Mouse (Mus musculus) T-helper 1 cell (primary cell): ENCODE measurements around the gene Lrit3.

Experiments
- in situ Hi-C: fragments of 300-600 bp; cut with MboI, MseI; formaldehyde crosslinking; loops from one replicate; pipeline ENCODE4 v1.15.1; 2025; ENCODE audit warnings: high pct_unique_total_duplicates

The Lrit3 gene

GRCm38 (mm10) chr3:129803765-129804164 is at the start of gene Lrit3:
Gene Lrit3 (minus strand): TSS chr3:129804030.
- in situ Hi-C loops, result no loop called here

DNA sequence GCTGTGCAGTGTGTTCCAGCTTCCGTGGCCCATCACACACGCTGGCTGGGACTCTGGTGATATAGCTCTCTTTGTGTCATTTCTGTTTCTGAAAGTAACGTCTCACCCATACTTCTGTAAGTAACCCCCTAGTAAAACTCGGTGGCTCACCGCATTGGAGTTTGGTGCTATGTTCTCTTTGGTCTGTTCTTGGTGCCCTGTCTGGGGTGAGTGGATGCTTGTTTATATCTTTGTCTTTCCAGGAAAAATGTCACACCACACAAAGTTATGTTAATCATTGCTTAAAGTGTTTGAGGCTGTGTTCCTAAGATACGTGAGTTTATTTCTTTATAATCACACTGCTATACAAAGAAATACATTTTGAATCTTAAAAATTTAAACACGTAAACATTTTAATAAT is 43.0 kb upstream of the Lrit3 start:
- in situ Hi-C loops, result loop anchor here (10.0 kb wide), 1 partner anchor 862 kb away; no protein-coding TSS in a partner anchor

GRCm38 (mm10) chr3:129845868-129846267 is 42.0 kb upstream of the Lrit3 start:
- in situ Hi-C loops, result loop anchor here (10.0 kb wide), 1 partner anchor 861 kb away; no protein-coding TSS in a partner anchor

DNA sequence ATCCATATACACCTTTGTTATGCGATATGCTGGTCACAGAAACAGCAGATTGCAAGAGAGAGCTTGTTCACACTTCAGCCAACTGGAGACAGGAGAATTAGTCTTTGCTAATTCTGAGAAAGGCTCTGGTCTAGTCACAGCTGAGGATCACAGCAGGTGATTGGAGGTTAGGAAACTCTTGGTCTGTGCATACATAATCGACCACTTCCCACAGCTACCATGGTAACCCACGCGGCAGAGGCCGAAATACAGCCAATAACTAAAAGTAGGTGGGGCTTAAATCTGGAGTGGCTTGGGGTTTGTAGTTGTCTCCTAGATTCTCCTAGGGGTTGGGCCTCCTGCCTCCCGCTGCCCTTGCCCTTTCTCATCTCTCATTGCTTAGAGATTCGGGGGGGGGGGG is 34.2 kb upstream of the Lrit3 start:
- in situ Hi-C loops, result no loop called here

GRCm38 (mm10) chr3:129836965-129837364 is 33.1 kb upstream of the Lrit3 start:
- in situ Hi-C loops, result no loop called here

DNA sequence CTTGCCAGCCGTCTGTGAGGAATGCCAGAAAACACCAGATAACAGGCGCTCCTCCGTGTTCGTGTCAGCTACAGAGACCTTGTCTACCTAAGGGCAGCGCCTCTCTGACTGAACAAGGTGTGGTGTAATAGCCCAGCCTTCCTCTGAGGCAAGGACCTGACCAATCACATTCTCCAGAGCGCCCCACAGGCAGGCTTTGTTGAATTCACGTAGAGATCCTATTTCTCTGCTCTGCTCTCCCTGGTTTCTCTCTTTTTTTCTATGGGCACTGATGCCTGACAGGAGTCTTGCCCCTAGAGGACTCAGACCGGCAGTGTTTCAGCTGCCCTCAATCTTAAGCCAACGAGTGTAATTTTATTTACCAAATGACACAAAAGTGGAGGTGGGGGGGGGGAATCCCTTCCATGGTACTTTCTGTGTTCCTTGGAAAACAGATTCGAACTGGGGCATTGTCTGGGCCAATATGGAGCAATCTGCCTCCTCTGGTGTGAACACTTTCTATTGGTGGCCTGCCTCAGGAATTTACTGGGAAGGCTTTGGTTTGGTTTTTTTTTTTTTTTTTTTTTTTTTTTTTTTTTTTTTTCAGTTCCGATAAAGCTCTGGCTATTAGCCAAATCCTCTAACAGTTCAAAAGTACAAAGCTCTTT is 32.3 kb upstream of the Lrit3 start:
- in situ Hi-C loops, result no loop called here

DNA sequence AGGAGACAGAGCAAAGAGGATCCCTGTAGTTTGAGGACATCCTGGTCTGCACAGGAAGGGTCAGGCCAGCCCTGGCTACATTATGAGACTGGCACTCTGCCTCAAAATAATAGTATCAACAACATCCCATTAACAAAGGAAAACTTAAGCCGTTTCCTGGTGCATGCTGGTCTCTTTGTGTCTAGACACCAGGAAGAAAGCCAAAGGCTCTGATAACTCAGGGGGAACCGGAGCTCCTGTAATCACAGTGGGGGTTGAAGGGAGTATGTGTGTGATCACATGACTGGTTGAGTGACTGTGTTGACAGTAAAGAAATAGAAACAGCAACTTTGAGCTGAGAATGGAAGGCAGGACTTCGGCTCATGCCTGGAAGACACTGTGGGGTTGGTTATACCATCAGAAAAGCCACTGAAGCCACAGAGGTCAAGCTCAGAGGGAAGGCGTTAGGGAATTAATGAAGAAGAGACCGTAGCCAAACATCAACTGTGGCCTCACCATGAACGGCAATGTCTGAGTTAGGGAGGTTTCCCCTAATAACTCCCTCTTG is 31.6 kb upstream of the Lrit3 start, which contains the start of gene Cfi:
Gene Cfi, plus strand, starts transcription at position 497 of the 547 bp plus-strand sequence.
- in situ Hi-C loops, result no loop called here

DNA sequence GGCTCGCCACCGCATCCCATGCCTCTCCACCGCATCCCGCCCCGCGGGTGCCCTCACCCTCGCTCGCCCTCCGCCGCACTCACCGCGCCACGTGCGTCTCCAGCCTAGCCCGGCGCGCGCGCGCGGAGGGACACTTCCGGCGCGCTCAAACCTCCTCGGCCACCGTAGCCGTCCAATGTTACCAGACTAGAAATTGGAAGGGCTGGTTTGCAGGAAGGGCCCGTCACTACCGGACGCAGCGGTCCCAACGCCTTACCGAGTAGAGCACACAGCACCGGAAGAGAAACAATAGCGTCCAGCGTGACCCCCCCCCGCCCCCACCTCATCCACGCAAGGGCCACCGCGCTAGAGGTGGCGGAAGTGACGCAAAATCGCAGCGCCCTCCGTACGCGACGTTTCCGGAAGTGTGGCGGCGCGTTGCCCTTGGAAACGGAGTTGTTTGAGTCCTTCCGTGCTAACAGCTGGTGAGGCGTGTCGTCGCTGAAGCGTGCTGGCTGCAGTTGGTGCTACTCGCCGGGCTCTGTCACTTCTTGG is 27.3 kb upstream of the Lrit3 start, which contains the start of gene Gar1:
Gene Gar1, minus strand, starts transcription at position 362 of the 534 bp plus-strand sequence.
- in situ Hi-C loops, result no loop called here

DNA sequence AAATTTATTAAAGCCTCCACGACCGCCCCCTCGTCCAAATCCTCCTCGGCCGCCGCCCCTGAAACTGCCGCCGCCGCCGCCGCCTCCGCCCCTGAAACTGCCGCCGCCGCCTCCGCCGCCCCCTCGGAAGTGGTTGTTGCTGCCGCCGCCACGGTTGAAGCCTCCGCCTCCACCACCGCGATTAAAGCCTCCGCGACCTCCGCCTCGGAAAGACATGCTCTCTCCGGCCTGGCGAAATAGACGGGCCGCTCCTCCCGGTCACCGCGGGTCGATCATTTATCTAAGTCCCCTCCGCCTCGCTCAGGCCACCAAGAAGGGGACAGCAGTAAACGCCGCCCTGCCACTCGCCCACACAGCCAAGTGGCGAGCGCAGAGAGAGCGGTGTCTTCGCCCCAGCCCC is 26.8 kb upstream of the Lrit3 start:
- in situ Hi-C loops, result no loop called here

DNA sequence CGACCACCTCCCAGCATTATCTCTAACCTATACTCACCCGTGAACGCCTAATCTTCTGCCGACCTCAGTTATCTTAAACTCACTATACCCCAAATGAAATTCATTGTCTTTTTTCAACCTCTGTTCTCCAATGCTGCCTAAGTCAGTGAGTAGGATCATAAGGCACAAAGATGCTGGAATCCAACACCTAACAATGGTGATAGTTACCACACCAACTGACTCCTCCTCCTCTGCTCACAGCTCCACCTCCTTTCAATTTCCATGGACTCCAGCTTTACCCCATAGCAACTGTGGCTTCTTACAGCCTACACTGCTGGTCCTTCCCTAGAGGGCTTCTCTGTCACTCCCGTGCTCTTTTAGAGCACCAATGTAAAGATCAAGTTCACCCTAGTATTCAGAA is 23.9 kb upstream of the Lrit3 start:
- in situ Hi-C loops, result no loop called here

DNA sequence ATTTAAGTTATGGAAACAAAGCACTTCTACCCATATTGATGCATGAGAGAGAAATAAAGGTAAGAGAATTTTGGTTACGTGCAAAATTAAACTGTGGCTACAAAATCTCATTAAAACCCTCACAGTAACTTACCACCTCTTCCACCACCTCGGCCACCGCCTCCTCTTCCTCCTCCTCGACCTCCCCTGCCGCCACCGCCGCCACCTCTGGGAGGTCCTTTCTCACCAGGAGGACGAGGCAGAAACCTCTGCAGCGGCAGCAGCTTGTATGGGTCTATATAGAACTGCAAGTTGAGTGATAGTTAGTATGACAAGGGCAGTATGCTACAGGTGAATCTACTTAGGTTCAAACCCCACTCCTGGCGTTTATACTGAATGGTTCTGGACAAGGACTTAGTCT is 22.9 kb upstream of the Lrit3 start:
- in situ Hi-C loops, result no loop called here

DNA sequence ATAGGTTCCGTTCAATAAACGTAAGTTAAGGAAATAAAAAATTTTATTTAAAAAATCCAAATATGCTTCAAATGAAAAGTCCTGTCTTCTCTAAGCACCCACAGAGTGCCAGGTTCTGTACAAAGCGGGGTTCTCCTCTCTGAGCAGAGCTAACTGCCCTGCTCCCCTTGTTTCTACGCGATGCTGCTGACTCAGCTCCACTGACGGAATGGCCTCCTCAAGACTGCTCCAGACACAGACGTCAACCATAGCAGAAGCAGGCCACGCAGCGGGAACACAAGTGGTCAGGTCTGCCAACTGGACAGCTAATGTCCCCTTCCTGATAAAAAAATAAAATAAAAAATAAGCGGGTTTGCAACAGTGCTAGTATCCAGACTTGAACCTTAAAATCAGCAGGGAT is 21.1 kb upstream of the Lrit3 start:
- in situ Hi-C loops, result no loop called here

GRCm38 (mm10) chr3:129824146-129824545 is 20.3 kb upstream of the Lrit3 start:
- in situ Hi-C loops, result no loop called here

- in situ Hi-C loops, result no loop called here
Measured at GRCm38 (mm10) chr3:129823293-129823692, 19.5 kb upstream of the Lrit3 start.

DNA sequence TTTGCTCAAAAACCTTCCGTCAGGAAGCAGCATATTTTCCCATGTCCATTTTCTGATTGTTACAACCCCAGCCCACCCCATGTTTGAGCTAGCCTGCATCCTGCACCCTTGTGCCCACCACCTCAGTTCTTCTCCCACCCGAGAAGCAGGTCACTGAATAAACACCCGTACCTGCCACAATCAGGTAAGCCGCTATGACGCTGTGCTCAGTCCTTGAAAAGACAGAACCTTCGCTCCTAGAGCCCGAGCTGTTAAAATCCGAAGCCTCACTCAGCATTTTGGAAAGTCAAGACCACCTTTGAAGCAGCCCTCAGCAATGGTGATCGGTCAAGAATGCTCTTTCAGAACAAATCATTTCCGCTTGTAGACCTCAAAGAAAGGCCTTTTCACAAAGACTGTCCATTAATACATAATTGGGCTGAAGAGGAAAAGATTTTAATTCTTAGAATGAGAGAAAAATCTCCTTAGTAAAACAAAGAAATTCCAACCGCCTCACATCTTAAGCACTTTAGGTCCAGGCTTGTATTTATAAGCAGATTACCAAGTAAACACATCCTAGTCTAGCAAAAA is 18.5 kb upstream of the Lrit3 start, which contains the start of gene Rrh:
Gene Rrh, minus strand, starts transcription at position 382 of the 570 bp plus-strand sequence.
- in situ Hi-C loops, result no loop called here

GRCm38 (mm10) chr3:129821736-129822135 is 17.9 kb upstream of the Lrit3 start:
- in situ Hi-C loops, result no loop called here

GRCm38 (mm10) chr3:129820847-129821246 is 17.0 kb upstream of the Lrit3 start:
- in situ Hi-C loops, result no loop called here

- in situ Hi-C loops, result no loop called here
Measured at GRCm38 (mm10) chr3:129799011-129799410, 4.8 kb downstream of the Lrit3 start.

- in situ Hi-C loops, result no loop called here
Measured at GRCm38 (mm10) chr3:129798551-129798950, 5.3 kb downstream of the Lrit3 start.

DNA sequence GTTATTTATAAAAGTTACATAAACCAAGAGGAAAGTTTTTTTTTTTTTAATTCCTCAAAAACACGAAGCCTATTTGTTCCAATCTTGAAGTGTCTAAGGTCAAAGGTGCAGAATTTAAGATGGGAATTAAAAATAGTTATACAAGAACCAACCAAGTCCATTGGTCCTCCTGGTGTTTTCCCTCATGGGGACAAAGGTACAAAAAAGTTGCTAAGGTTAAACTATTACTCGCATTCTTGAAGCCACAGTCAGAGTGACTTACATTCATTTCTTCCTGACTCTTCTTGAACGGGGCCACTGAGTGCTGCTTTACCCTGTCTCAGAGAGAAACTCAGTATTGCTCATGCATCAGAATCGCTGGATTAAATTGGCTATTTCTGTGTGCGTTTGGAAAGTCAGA is 6.5 kb downstream of the Lrit3 start:
- in situ Hi-C loops, result no loop called here

DNA sequence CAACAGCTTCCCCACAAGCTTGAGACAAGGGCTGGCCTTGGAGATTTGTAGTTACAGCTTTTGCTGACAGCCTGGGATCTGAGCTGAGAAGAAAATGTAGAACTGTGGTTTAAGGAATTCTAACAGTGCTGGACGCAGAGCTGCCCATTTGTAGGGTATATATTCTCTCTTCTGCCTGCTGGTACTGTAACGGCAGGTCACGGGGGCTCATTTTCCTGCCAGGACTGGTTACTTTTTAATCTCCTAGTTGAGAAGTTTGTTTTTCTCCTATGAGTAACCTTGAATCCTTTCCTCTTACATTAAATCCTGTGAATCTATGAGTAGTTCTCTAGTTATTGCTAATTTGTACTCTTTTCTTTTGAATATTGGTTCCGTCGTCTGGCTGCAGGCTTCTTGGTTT is 10.0 kb downstream of the Lrit3 start:
- in situ Hi-C loops, result no loop called here

DNA sequence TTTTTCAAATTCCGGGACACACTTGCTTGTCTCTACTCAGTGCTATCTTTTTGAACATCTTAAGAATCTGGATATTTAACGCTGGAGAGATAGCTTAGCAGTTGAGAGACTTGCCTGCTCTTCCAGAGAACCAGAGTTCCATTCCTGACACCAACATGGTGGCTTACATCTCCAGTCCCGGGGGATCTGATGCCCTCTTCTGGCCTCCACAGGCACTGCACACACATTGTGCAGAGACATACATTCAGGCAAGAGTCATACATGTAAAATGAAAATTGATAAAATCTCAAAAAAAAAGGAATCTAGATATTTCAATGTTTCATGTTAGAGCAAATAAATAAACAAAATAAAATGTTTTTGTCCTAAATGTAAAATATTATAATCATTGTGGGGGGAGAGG is 21.1 kb downstream of the Lrit3 start:
- in situ Hi-C loops, result no loop called here

- in situ Hi-C loops, result no loop called here
Measured at GRCm38 (mm10) chr3:129781435-129781834, 22.4 kb downstream of the Lrit3 start.
